Mouse (Mus musculus) embryonic fibroblast, embryonic 13.5 days (primary cell): ENCODE measurements around the gene Zfp982.

Experiments
- CTCF ChIP-seq: IDR thresholded peaks from 2 replicates; pipeline ENCODE4 v1.5.1; 2011; ENCODE audit warnings: mild to moderate bottlenecking, control low read depth, low read length, moderate library complexity, borderline replicate concordance; ENCODE audit not compliant: insufficient read depth
- POLR2A ChIP-seq: IDR thresholded peaks from 2 replicates; pipeline ENCODE4 v1.6.1; 2011; ENCODE audit warnings: low read depth, mild to moderate bottlenecking, control low read depth, low read length, moderate library complexity

GRCm38 (mm10) chr4:147448358-147448757 lies 43.9 kb upstream of the Zfp982 start:
- TF ChIP-seq CTCF = no peak
- no peak for TF ChIP-seq POLR2A
